Mouse (Mus musculus) ES-Bruce4 (cell line): Measurements from ENCODE around the gene I0C0044D17Rik.

Source experiments
- CTCF ChIP-seq: IDR thresholded peaks from one replicate; pipeline ENCODE4 v1.8.1; 2011; ENCODE audit warnings: low read depth, low read length
- EP300 ChIP-seq: IDR thresholded peaks from 2 replicates; pipeline ENCODE4 v1.6.1; 2011; ENCODE audit warnings: low read depth, low read length; ENCODE audit not compliant: insufficient read depth
- POLR2A ChIP-seq: IDR thresholded peaks from one replicate; pipeline ENCODE4 v1.8.1; 2011; ENCODE audit warnings: low read length; ENCODE audit not compliant: insufficient read depth

GRCm38 (mm10) chr4:98846396-98846795 lies 22.8 kb upstream of the I0C0044D17Rik start:
- TF ChIP-seq EP300, result 0 out of 2 replicates have a peak, but pooled peaks have one; percentile 35
- no peak for TF ChIP-seq CTCF
- no peak for TF ChIP-seq POLR2A
